Mouse (Mus musculus) CH12.LX (cell line): ENCODE data around the gene Ccdc155.

ENCODE experiments used
- CTCF ChIP-seq, 2 experiments: IDR thresholded peaks in 1 of 2; conservative IDR thresholded peaks in 1 of 2; 2 replicates each; pipeline ENCODE4 v1.5.1; 2011 to 2012; ENCODE audit warnings: low read depth in 2 of 2, low read length in 2 of 2, improper control_type of control experiment in 1 of 2, inconsistent platforms in 1 of 2, mild to moderate bottlenecking in 1 of 2, moderate library complexity in 1 of 2
- ELF1 ChIP-seq: IDR thresholded peaks from 2 replicates; pipeline ENCODE4 v1.6.1; 2014; ENCODE audit warnings: low read depth, mild to moderate bottlenecking, inconsistent platforms, low read length, improper control_type of control experiment
- EP300 ChIP-seq: IDR thresholded peaks from 2 replicates; pipeline ENCODE4 v1.6.1; 2011; ENCODE audit warnings: low read length, improper control_type of control experiment
- GABPA ChIP-seq: IDR thresholded peaks from 2 replicates; pipeline ENCODE4 v1.6.1; 2012; ENCODE audit warnings: low read depth, low read length, improper control_type of control experiment, inconsistent platforms; ENCODE audit not compliant: insufficient replicate concordance
- HCFC1 ChIP-seq: IDR thresholded peaks from 2 replicates; pipeline ENCODE4 v1.6.1; 2012; ENCODE audit warnings: low read depth, mild to moderate bottlenecking, inconsistent platforms, low read length, improper control_type of control experiment
- JUN ChIP-seq: IDR thresholded peaks from 2 replicates; pipeline ENCODE4 v1.6.1; 2011; ENCODE audit warnings: low read depth, mild to moderate bottlenecking, low read length, improper control_type of control experiment, moderate library complexity; ENCODE audit not compliant: insufficient read depth
- MAX ChIP-seq: IDR thresholded peaks from 2 replicates; pipeline ENCODE4 v1.6.1; 2011; ENCODE audit warnings: low read length, improper control_type of control experiment
- MXI1 ChIP-seq: IDR thresholded peaks from 2 replicates; pipeline ENCODE4 v1.6.1; 2011; ENCODE audit warnings: mild to moderate bottlenecking, low read depth, low read length, improper control_type of control experiment
- POLR2A ChIP-seq: IDR thresholded peaks from 2 replicates; pipeline ENCODE4 v1.6.1; 2011; ENCODE audit warnings: low read depth, mild to moderate bottlenecking, improper control_type of control experiment, low read length
- USF1 ChIP-seq: IDR thresholded peaks from 2 replicates; pipeline ENCODE4 v1.6.1; 2014; ENCODE audit warnings: low read depth, mild to moderate bottlenecking, inconsistent platforms, low read length, improper control_type of control experiment
- ZKSCAN1 ChIP-seq: IDR thresholded peaks from 2 replicates; pipeline ENCODE4 v1.6.1; 2012; ENCODE audit warnings: low read depth, inconsistent platforms, low read length, improper control_type of control experiment, borderline replicate concordance

- TF ChIP-seq POLR2A = peak; percentile 89
- peak; percentile 59 for TF ChIP-seq USF1
- TF ChIP-seq ELF1 = peak; percentile 92
- TF ChIP-seq MAX = peak; percentile 8; the same call in 1 of the 2 replicates
- TF ChIP-seq CTCF (conservative IDR thresholded peaks at IDR 0.05 in 1 of 2, IDR thresholded peaks at IDR 0.05 in 1 of 2; ENCODE audit: low read depth in 2 of 2, low read length in 2 of 2) = peak in 1 of 2 experiments; percentile 50; a peak in 2 of 4 replicates
- TF ChIP-seq GABPA = no peak; the same call in 1 of the 2 replicates
- no peak for TF ChIP-seq JUN
- TF ChIP-seq MXI1 = peak; percentile 57; the same call in 1 of the 2 replicates
- peak; percentile 93 for TF ChIP-seq HCFC1
- no peak for TF ChIP-seq ZKSCAN1
- TF ChIP-seq EP300 = no peak
Measured at GRCm38 (mm10) chr7:45154096-45154992, 50.3 kb downstream of the Ccdc155 start, which contains the start of the genes Pih1d1 and Aldh16a1.
